Mouse (Mus musculus) c-Kit-negative CD71-positive TER-119-positive erythroid progenitor cells, embryonic 14.5 days (primary cell): ENCODE data around the gene Ghdc.
A peak's percentile ranks its signal among the peaks of the same experiment; 100 is the strongest.

Source experiments
- DNase-seq: peaks from one replicate; pipeline ENCODE4 v3.0.0-alpha.2; 2013; ENCODE audit warnings: low read depth, low spot score

Gene Ghdc

GRCm38 (mm10) chr11:100746546-100746945 is 24.2 kb downstream of the Ghdc start:
- DNase-seq: no peak

GRCm38 (mm10) chr11:100745085-100745484 is 25.7 kb downstream of the Ghdc start:
- peak; percentile 36 for DNase-seq

- DNase-seq: no peak
These were observed 29.4 kb downstream of the Ghdc start for GRCm38 (mm10) chr11:100741348-100741747.

GRCm38 (mm10) chr11:100738749-100739148 is 32.0 kb downstream of the Ghdc start:
- no peak for DNase-seq

- DNase-seq: peak; percentile 99
These were observed 32.6 kb downstream of the Ghdc start, which contains the start of gene Rab5c for GRCm38 (mm10) chr11:100738066-100738604. TSS of gene Rab5c (minus strand) at chr11:100738215.

DNA sequence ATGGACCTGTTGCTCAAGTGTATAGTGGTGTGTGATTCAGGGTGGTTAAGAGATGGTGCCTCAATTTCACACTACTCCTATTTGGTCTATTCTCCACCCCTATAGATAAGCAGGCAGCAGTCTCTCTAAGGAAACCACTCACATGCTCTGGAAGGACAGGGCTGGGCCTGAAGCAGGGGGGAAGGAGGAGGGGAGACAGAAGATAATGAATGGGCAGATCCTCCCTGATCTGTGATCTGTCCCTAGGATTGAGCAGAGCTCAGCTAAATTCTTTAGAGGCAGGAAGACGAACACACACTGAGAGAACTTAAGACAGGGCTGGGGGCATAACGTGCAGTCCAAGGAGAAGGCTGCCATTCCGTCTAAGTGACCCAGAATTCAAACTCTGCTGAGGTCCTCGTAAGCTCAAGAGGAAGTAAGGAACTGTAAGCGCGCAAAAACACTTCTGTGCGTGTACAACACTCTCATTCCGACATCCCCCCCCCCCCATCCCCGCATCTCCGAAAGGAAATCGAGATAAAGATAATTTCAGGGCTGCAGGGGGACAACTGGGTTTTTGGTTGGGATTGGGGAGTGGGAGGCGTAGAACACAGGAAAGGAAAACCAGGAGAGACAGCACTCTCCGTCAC is 33.5 kb downstream of the Ghdc start:
- DNase-seq: peak; percentile 60

GRCm38 (mm10) chr11:100736746-100737080 is 34.0 kb downstream of the Ghdc start:
- no peak for DNase-seq

DNA sequence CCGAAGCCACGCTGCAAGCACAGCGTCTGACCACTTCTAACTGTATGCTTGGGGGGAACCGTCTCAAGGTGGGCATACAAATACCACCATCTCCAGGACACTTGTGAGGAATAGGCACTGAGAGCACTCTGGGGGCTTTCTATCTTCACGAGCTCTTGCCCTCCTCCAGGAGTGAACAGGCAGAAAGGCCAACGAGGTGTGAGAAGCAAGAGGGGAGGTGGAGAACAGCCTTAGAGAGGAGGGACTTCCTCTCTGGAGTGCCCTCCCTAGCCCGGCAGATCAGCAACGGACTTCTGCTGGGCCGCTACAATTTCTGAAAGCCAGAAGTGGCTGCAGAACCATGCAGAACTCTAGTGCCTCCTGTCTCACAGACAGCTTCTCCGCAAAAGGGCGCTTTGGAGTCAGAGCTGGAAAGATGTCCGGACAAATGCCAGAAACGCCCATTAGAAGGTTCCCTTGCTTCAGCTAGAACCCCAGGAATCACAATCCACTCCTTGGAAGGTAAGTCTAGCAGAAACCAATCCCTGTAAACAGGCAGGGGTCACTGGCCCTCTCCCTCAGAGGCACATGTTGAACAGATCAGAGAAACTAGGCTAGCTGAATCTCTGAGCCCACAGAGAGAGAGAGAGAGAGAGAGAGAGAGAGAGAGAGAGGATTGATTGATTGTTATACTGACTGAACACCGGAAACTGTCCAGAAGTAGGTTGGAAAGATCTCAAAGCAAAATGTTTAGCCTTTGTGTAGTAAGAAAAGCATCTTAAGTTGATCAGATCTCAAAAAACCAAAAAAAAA is 34.6 kb downstream of the Ghdc start:
- no peak for DNase-seq

- DNase-seq: no peak
These were observed 35.5 kb downstream of the Ghdc start for GRCm38 (mm10) chr11:100735134-100735865.

DNA sequence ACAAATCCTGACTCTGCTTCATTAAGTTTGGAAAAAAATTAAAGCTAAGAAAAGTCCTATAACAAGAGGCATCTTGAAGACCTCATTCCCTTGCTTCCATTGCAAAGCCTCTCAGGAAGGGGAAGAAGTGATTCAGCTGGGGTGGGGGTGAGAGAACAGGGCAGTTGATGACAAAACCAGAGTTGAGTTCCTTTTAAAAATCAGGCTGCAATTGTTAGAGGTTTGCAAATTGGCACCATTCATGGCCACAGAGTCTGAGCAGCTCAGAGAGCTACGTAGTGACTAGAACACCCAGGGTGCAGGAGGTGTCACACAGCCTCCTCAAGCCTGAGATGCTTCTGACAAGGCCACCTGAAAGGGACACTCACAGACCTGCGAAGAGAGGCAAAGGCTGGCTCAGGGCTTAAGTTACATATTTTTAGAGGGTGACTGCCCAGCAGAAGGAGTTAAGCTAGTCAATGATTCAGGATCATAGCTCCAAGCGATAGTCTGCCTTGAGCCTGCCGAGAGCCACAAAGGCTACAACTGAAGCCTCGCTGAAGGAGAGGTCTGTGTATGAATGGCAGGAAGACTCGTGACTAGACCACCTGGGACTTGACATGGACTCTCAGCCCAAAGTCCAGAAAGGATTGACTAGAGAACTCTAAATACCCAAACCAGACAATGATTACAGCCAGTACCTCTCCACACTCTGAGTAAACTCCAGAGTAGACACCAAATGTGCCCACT is 40.1 kb downstream of the Ghdc start:
- no peak for DNase-seq

DNA sequence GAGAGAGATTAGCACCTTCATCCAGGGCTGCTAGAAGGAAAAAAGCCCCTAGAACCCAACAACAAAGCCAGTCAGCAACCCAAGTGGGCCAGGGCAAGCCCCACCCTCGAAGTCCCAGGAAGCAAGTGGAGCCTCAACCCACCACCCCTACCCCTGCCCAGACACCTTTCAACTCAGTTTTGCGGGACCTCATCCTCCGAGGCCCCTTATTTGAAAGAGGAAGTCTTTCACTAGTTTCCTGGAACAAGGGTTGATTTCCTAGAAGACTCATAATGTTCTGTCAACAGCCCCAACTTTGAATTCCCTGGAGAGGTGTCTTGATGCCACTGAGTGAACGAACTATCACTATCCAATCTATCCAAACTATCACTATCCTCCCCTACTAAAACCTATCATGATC is 40.8 kb downstream of the Ghdc start:
- DNase-seq: no peak

GRCm38 (mm10) chr11:100728601-100729000 is 42.2 kb downstream of the Ghdc start:
- DNase-seq: no peak

GRCm38 (mm10) chr11:100727201-100727600 is 43.6 kb downstream of the Ghdc start:
- DNase-seq: no peak

GRCm38 (mm10) chr11:100724919-100725512 is 45.7 kb downstream of the Ghdc start:
- no peak for DNase-seq

DNA sequence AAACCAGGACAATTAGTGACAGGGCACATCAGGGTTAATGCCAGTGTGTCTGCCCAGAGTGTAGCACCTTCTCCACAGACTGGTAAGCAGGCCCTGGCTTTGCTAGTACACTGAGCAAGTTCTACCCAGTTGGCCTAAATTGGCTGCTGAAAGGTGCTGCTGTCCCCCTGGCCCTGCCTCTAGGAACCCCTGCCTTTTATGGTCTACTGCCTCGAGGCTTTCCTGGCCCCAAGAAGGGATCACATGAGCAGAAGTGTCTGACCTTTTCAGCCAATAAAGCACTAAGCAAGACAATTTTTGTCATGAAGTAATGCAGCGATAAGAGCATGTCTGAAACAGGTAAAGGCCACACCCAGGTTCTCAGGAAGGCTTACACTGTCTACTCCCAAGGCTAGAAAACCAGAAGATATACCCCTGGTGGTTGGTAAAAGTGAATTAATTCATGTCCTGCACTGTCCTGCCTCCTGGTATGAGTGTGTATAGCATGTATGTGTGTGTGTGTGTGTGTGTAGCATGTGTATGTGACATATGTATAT is 48.2 kb downstream of the Ghdc start:
- DNase-seq: no peak

- no peak for DNase-seq
These were observed 48.8 kb downstream of the Ghdc start for GRCm38 (mm10) chr11:100721776-100722492.

DNA sequence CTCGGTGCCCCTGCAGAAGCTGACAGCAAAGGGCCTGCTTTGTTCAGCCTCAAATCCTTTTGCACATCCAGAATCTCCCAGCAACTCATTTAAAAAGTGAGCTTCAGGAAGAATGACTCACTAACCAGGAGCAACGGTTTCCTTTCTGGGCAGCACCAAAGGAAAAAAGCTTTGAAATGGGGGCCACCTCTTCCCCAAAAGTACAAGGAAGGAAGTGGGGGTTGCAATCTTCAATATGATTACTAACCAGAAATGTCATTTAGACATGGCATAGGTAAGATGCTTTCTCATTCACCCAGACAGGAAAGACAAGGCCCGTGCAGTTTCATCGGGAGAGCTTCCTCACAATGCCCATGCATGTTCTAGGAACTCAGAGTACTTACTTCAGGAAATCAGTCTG is 49.5 kb downstream of the Ghdc start:
- DNase-seq: no peak

- DNase-seq: no peak
These were observed 50.4 kb downstream of the Ghdc start for GRCm38 (mm10) chr11:100720345-100720744.

DNA sequence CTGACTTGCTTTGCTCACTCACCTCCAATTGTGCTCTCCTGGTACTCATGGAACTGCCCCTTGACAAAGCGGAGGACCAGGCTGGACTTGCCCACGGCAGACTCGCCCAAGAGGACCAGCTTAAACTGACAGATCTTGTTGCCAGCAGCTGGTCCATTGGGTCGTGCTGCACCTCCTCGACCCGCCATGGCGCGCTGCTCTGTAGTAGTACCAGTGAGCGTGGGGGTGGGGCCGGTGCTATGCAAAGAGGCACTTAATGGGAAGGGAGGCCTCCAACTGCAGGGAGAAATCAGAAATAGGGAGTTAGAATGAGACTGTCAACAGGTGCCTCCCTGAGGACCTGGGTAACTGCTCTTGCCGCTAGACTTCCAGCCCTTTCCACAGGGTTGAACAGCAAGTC is 50.9 kb downstream of the Ghdc start:
- DNase-seq: no peak

GRCm38 (mm10) chr11:100719312-100719711 is 51.4 kb downstream of the Ghdc start:
- DNase-seq: no peak
